Mouse (Mus musculus): ENCODE data around the gene Pard3. TPM values are rescaled to one million over a fixed set of nuclear protein-coding genes. Genes with fewer than 3 reads are reported as not detected.
A peak's percentile ranks its signal among the peaks of the same experiment; 100 is the strongest.

Gene Pard3
- polyA plus RNA-seq, 1 experiment from 2014 or later: 24.2 TPM

DNA sequence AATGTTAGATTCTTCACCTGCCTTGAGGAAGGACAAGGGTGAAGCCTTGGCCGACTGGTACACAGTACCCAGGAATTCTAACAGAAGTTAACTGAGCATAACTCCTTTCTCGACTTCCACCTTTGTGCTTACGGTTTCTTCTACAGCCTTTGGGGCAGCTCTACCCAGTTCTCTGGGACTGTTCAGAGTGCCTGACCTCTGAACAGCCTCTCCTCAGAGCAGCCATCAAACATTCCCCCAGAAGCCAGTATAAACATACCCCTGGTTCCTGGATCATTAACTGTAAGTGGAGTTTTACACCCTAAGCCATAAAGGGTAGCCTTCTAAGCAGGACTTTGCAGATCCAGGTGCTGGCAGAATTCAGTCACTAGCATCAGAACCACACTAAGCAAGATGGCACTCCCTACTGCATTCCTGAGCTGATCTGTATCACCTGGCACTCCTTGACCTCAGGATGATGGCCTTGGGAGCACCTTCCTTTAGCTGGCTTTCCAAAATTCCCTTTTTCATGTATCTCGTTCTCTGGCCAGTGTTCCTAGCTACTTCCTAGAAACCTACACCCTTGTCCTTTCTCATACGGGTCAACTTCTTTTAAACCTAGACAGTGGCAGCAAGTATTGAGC, 374.0 kb downstream of the Pard3 start:
- Histone ChIP-seq H3K9me3 (no peaks in the 10 kb centered on the region), H3K4me3 (no peak overlapping the region), H3K36me3 (peaks cover 17% of the 10 kb centered on the region), H3K27me3 (ENCODE audit: insufficient read depth, poor library complexity, severe bottlenecking) (no peaks in the 10 kb centered on the region), H3K27ac (no peak overlapping the region), H3K4me1 (replicated peaks) (peaks cover 26% of the 10 kb centered on the region)
- WGBS: 92% methylated on average over 5 of the region's 5 CpGs
- no peak for DNase-seq (ENCODE audit: low spot score)

DNA sequence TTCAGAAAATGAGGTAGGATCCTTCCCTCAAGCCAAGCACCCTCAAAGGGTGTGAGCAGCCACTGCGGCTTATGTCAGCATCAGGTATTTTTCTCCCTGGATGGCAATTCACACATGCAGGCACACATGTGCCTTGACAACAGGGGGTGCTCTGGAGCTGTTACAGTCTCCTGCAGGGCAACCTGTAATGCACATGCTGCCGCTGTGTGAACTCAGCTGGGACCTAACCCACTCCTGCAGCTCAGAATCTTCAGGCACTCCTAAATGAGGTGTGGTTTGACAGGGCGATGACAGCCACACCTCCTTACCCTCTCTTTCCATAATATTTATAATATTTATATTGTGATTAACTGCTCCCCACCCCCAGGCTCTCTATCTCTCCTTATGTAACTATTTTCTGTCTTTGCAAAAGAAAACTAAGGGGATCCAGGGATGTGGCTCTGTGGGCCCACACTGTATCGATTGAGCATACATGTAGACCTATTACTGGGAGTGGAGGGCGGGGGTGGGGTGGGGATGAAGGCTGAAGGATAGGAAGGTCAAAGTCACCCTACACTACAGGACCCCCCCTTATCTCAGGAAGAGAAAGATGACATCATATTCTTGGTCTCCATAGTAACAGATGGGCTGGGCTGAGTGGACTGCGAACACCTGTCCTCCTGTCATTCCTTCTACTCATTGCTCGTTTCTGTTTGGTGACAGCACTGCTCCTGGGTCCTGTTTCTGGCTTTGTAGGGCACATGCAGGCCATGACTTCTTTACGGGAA, 375.1 kb downstream of the Pard3 start:
- peak; percentile 32 for DNase-seq (ENCODE audit: low spot score)
- Histone ChIP-seq H3K27ac (no peak overlapping the region), H3K4me3 (no peak overlapping the region), H3K4me1 (replicated peaks) (peaks cover 26% of the 10 kb centered on the region), H3K9me3 (no peaks in the 10 kb centered on the region), H3K36me3 (peaks cover 8% of the 10 kb centered on the region), H3K27me3 (ENCODE audit: insufficient read depth, poor library complexity, severe bottlenecking) (no peaks in the 10 kb centered on the region)
- WGBS: 81% methylated on average over 8 of the region's 8 CpGs

DNA sequence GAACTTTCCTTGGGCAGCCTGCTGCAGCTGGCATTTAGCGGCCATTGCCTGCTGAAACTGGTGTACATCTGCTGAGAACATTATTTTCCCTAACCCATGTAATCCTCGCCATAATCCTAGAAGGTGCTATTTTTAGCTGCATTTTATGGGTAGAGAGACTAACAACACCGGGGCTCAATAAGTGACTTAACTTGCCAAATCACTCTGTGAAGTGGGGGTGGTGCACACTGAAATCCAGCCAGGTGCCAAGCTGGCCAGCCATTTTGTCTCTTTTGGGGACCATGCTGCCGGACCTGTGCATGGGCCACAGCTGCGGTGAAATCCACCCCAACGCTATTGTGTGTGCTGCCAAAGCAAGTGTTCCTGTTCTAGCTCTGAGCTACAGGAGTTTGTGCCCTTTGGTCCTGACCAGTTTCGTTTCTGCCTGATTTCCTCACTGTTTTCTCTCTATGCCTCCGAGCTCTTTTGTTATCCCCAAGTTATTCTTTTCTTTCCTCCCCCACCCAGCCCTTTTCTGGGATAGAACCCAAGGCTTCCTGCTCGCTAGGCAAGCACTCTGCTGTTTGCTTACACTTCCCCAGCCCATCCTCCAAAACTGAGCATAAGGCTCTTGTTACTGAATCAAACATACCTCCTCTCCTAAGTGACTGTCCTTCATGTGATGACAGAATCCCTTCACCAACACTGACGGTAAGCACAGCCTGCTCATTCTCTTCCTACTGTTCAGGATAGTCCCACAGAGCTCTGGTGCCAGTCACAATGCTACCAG, 375.9 kb downstream of the Pard3 start:
- H3K27ac ChIP-seq: peak overlapping the region; percentile 53; the same call in 1 of the 2 replicates
- DNase-seq (ENCODE audit: low spot score): no peak
- H3K9me3 ChIP-seq: no peaks in the 10 kb centered on the region
- no peak overlapping the region for H3K4me3 ChIP-seq
- no peaks in the 10 kb centered on the region for H3K27me3 ChIP-seq (ENCODE audit: insufficient read depth, poor library complexity, severe bottlenecking)
- peaks cover 9% of the 10 kb centered on the region; the same call in 1 of the 2 replicates for H3K36me3 ChIP-seq
- H3K4me1 ChIP-seq (replicated peaks): peaks cover 26% of the 10 kb centered on the region
- WGBS: 57% methylated on average over 10 of the region's 10 CpGs

DNA sequence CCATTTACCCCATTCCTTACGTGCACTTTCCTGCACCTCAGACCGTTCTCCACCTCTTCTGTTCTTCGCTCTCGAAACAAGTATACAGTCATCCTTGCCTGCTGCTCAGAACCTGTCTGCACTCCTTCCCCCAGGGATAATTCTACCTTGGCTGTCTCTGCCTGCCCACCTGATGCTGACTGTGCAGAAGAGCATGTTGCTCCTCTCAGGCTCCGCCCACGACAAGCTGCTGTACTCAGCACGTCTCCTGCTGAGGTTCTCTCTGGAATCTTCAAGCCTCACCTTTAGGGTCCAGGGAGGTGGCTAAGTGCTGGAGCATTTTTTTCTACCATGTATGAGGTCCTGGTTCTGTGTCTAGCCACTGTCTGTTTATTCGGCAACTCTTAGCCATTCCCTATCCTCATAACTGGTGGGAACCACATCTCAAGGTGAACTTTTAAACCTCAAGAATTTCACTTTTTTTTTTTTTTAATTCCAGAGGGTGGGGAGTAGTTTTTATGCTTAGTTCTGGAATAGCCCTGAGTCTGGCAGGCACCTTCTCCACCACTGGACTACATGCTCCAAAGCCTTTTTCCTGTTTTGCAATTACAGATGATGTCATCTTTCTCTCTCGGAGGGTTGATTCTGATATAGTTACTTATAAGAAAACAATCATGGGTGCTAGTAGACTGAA, 376.6 kb downstream of the Pard3 start:
- peaks cover 26% of the 10 kb centered on the region for H3K4me1 ChIP-seq (replicated peaks)
- H3K27me3 ChIP-seq (ENCODE audit: insufficient read depth, poor library complexity, severe bottlenecking): no peaks in the 10 kb centered on the region
- peaks cover 13% of the 10 kb centered on the region; the same call in 1 of the 2 replicates for H3K36me3 ChIP-seq
- H3K9me3 ChIP-seq: no peaks in the 10 kb centered on the region
- 0 out of 2 replicates have a peak overlapping the region, but pooled peaks have one; percentile 12 for H3K27ac ChIP-seq
- no peak overlapping the region for H3K4me3 ChIP-seq
- 81% methylated on average over 9 of the region's 9 CpGs for WGBS
- no peak for DNase-seq (ENCODE audit: low spot score)

DNA sequence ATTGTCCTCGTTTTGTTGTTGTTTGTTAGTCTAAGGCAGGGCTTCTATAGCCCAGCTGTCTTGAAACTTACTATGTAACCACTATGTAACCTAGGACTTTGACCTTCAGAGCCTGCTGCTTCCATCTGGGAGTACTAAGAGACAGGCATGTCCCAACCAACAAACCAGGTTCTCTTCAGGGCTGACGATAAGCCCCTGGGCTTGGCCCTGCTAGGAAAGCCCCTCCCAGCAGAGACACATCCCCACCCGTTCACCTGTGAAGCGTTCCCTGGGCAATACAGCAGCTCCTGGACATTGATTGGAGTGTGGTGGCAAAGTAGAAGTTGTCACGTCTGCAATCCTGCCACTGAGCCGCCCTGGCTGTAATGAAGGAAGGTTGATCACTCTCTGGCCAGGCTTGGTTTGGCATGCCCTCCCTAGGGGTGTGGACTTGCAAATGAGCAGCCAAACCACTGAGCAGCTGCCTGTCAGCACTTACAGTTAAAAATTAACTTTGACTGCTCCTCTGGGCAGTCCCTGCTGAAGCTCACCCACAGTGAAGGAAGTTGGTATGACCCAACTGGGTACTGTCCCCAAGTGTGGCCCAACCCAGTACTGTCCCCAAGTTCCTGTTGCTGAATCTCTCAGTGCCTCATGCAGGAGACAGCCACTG, 377.3 kb downstream of the Pard3 start:
- H3K36me3 ChIP-seq: peaks cover 13% of the 10 kb centered on the region; the same call in 1 of the 2 replicates
- no peak for DNase-seq (ENCODE audit: low spot score)
- peaks cover 26% of the 10 kb centered on the region for H3K4me1 ChIP-seq (replicated peaks)
- no peaks in the 10 kb centered on the region for H3K9me3 ChIP-seq
- no peaks in the 10 kb centered on the region for H3K27me3 ChIP-seq (ENCODE audit: insufficient read depth, poor library complexity, severe bottlenecking)
- 82% methylated on average over 6 of the region's 6 CpGs for WGBS
- H3K27ac ChIP-seq: 0 out of 2 replicates have a peak overlapping the region, but pooled peaks have one; percentile 16
- H3K4me3 ChIP-seq: no peak overlapping the region

DNA sequence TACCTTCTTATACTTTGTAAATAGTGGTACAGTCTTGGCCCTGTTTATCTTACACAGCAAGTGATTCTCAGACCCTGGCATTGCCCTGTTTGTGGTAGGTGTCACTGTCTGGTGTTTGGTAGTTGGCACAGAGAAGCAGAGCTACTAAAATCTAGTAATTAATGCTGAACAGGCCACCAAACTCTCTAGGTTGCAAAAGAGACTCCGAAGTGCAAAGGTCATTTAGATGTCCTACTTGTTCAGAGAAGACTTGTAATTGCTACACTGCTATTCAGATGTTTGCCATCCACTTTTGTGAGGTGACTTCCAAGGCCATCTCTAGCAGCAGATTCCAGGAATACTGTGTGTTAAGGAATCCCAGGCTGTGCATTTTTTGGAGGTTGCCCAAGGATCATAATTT, 383.7 kb downstream of the Pard3 start:
- Histone ChIP-seq H3K9me3 (no peaks in the 10 kb centered on the region), H3K4me3 (no peak overlapping the region), H3K36me3 (peaks cover 16% of the 10 kb centered on the region; the same call in 1 of the 2 replicates), H3K4me1 (replicated peaks) (peaks cover 28% of the 10 kb centered on the region), H3K27me3 (ENCODE audit: insufficient read depth, poor library complexity, severe bottlenecking) (no peaks in the 10 kb centered on the region), H3K27ac (no peak overlapping the region)
- DNase-seq (ENCODE audit: low spot score): no peak
- 90% methylated on average over 1 of the region's 1 CpGs for WGBS

DNA sequence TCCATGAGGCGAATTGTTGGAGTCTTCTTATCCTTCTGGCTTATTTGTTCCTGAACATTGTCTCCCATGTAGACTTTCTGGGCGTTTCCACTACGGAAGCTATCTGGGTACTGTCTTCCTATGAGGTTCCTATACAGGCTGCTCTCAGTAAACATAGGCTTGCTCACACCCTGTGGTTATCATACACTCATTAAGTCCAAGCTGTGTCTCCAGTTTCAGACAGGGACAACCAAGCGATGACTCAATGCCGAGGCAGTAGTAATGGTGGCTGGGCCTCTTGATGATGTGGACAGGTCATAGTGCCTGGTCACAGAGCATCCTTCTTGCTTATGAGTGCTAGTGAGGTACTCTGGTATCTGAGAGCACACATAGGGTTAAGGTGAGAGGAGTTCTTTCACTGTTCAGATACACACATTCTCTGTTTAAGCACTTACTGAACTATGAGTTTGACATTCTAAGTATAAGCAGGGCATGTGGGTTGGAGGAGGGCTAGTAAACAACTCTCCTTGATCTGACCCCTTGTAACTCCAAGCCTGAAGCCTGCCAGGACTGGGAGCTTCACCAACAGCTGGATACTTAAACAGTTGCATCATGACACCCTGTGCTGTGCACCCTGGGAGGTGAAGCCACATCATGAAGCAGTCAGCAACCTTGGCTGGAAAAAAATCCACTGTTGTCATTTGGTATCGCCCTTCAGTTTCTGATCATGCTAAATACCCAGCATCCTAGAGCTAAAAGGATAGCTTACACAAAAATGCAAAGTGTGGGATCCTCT, 385.6 kb downstream of the Pard3 start:
- no peak overlapping the region for H3K27ac ChIP-seq
- H3K4me3 ChIP-seq: no peak overlapping the region
- WGBS: 94% methylated on average over 6 of the region's 6 CpGs
- peaks cover 35% of the 10 kb centered on the region for H3K4me1 ChIP-seq (replicated peaks)
- peaks cover 24% of the 10 kb centered on the region for H3K36me3 ChIP-seq
- H3K27me3 ChIP-seq (ENCODE audit: insufficient read depth, poor library complexity, severe bottlenecking): no peaks in the 10 kb centered on the region
- no peak for DNase-seq (ENCODE audit: low spot score)
- no peaks in the 10 kb centered on the region for H3K9me3 ChIP-seq

DNA sequence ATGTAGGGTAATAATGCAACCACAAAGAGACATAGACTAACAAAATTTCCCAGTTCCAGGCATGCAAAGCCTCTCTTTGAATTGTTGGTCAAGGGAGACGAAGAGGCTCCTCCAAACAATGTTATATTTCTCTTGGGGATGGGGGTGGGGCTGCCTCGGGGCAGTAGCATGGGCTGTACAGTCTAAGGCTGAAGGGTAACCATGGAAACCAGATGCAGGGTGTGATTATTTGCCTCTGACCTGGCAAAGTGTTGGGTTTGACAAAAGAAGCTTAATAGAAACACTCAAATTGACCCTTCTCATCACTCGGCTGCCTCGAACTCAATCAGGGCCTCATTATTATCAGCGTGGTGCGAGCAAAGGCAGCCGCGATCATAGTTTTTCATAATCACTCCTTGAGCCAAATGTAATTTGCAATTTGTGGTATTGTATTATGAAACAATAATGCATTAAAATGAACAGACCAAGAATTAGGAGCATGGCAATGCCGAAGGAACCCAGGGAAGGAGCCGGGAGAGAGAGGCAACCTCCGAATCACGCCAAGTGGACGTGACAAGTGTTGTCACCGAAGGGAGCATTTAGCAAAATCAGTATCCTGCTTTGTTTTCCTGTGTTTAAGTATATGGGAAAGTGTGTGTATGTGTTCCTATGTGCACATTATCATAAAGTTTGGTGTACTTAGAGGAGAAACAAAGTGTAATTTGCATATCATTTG, 387.4 kb downstream of the Pard3 start:
- Histone ChIP-seq H3K27ac (peak overlapping the region; percentile 35; the same call in 1 of the 2 replicates), H3K27me3 (ENCODE audit: insufficient read depth, poor library complexity, severe bottlenecking) (no peaks in the 10 kb centered on the region), H3K9me3 (no peaks in the 10 kb centered on the region), H3K4me1 (replicated peaks) (peaks cover 35% of the 10 kb centered on the region), H3K36me3 (peaks cover 23% of the 10 kb centered on the region), H3K4me3 (no peak overlapping the region; the same call in 1 of the 2 replicates)
- DNase-seq (ENCODE audit: low spot score): peak; percentile 47
- WGBS: 53% methylated on average over 14 of the region's 14 CpGs

DNA sequence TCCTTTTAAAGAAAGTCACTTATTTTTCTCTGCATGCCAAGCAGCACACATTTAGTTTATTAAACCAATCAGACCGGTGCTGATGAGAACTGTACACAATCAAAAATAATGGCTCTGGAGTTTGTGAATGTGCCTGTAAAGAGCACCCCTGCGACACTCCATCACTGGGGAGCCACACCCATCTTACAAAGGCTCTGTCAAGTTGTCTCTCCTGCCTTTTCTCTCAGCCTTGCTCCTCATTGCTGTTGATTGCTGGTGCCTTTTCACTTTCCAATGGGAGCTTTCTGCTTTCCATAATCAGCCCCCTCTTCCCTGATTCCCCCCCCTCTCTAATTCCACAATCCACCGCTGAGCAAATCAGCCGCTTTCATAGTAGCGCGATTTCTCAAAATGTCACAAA, 388.7 kb downstream of the Pard3 start:
- no peaks in the 10 kb centered on the region for H3K9me3 ChIP-seq
- DNase-seq (ENCODE audit: low spot score): no peak
- H3K27me3 ChIP-seq (ENCODE audit: insufficient read depth, poor library complexity, severe bottlenecking): no peaks in the 10 kb centered on the region
- peaks cover 35% of the 10 kb centered on the region for H3K4me1 ChIP-seq (replicated peaks)
- 74% methylated on average over 6 of the region's 6 CpGs for WGBS
- H3K27ac ChIP-seq: no peak overlapping the region
- H3K36me3 ChIP-seq: peaks cover 23% of the 10 kb centered on the region
- H3K4me3 ChIP-seq: no peak overlapping the region

DNA sequence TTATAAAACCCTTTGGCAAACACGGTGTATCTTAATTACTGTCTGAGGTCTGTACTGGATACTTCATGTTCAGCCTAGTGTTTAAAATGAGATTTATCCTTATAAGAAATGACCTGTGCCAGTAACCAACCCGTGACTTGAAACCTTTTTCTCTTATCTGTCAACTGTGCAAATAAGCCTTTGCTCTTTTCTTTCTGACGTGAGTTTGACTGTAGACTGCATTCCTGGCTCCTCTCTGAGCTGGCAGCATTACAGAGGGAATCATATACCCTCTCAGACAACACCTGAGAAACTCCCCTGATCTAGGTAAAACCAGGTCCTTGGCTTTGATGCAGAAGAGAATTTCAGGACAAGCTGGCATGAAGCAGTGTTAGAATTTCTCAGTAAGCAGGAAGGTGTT, 394.2 kb downstream of the Pard3 start:
- 83% methylated on average over 3 of the region's 3 CpGs for WGBS
- H3K27me3 ChIP-seq (ENCODE audit: insufficient read depth, poor library complexity, severe bottlenecking): no peaks in the 10 kb centered on the region
- DNase-seq (ENCODE audit: low spot score): no peak
- no peak overlapping the region for H3K27ac ChIP-seq
- peaks cover 22% of the 10 kb centered on the region for H3K36me3 ChIP-seq
- peaks cover 2% of the 10 kb centered on the region; the same call in 1 of the 2 replicates for H3K4me1 ChIP-seq (replicated peaks)
- H3K9me3 ChIP-seq: no peaks in the 10 kb centered on the region
- no peak overlapping the region for H3K4me3 ChIP-seq

DNA sequence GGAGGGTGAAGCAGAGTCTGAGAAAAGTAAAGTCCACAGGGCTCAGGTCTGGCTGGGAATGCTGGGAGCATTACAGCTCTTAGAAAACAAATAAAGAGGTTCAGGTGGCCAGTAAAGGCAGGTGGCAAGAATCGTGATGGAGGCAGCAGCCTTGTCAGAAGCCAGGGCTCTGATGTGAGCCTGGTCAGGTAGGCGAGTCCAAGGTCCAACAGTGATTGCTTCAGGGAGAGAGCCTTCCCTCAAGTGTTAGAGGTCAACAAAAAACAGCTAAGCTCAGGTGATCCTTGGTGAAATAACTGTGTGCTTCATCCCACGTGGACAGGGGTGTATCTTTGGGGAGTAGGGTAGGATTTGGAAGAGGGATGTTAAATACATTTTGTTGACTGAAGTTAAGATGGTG, 397.5 kb downstream of the Pard3 start:
- no peak overlapping the region for H3K27ac ChIP-seq
- H3K4me3 ChIP-seq: no peak overlapping the region
- 83% methylated on average over 3 of the region's 3 CpGs for WGBS
- 0 out of 2 replicates have a peak, but pooled peaks cover 5% of the 10 kb centered on the region for H3K4me1 ChIP-seq (replicated peaks)
- H3K36me3 ChIP-seq: 0 out of 2 replicates have a peak, but pooled peaks cover 10% of the 10 kb centered on the region
- DNase-seq (ENCODE audit: low spot score): no peak
- H3K9me3 ChIP-seq: no peaks in the 10 kb centered on the region
- H3K27me3 ChIP-seq (ENCODE audit: insufficient read depth, poor library complexity, severe bottlenecking): no peaks in the 10 kb centered on the region

All from hindbrain, embryonic 10.5 days (tissue).